Mouse (Mus musculus): ENCODE measurements at regions not wholly inside any gene's neighbourhood (a gene's known extent, or its start where the extent isn't known, plus 50 kb on each side); places are given as distances from the start of the nearest gene placed in this dataset.

- TF ChIP-seq EP300 (IDR thresholded peaks at IDR 0.05), result no peak
- no peak for TF ChIP-seq CTCF (IDR thresholded peaks at IDR 0.05)
These were observed 380.5 kb downstream of the Ptpru start for GRCm38 (mm10) chr4:131457551-131457950.
